Comparison of ENCODE assay signal across 8 mouse cellular contexts in genomic region chr9:108661677-108662612, GRCm38 (mm10). TPM values are rescaled to one million over a fixed set of nuclear protein-coding genes. Genes with fewer than 3 reads are reported as not detected.
DNase-seq lines count a peak whose midpoint lies in the region; ATAC-seq and TF ChIP-seq lines count a peak whose summit lies in the region.

Slc25a20 (plus strand) TSS chr9:108662088.

- H3K36me3 ChIP-seq in heart, embryonic 14.5 days (ENCODE audit: control insufficient read depth, insufficient read depth, low read length), result no peaks in the 10 kb centered on the region
- H3K36me3 ChIP-seq in liver, embryonic 14.5 days (replicated peaks; ENCODE audit: control insufficient read depth, insufficient read depth, low read depth), result no peaks in the 10 kb centered on the region
- H3K36me3 ChIP-seq in neural tube, embryonic 11.5 days (ENCODE audit: control insufficient read depth, insufficient read depth, low read length), result no peaks in the 10 kb centered on the region
- H3K36me3 ChIP-seq in stomach, postnatal 0 days (ENCODE audit: control insufficient read depth, insufficient read depth, low read length), result no peaks in the 10 kb centered on the region

- no peaks in the 10 kb centered on the region for H3K27me3 ChIP-seq in heart, embryonic 14.5 days (ENCODE audit: control insufficient read depth, insufficient read depth, low read length)
- no peaks in the 10 kb centered on the region for H3K27me3 ChIP-seq in liver, embryonic 14.5 days (ENCODE audit: control insufficient read depth, insufficient read depth, low read length)
- H3K27me3 ChIP-seq in neural tube, embryonic 11.5 days (ENCODE audit: control insufficient read depth, insufficient read depth, low read length), result no peaks in the 10 kb centered on the region
- H3K27me3 ChIP-seq in stomach, postnatal 0 days (ENCODE audit: control insufficient read depth, insufficient read depth, low read length), result no peaks in the 10 kb centered on the region

- H3K4me1 ChIP-seq in heart, embryonic 14.5 days (ENCODE audit: control insufficient read depth in 2 of 2, insufficient read depth in 2 of 2, low read length in 2 of 2), result peaks cover 6 to 8% of the 10 kb centered on the region in 2 experiments; a peak in 2 of 4 replicates
- peaks cover 6 to 9% of the 10 kb centered on the region in 2 experiments; a peak in 3 of 4 replicates for H3K4me1 ChIP-seq in liver, embryonic 14.5 days (replicated peaks; ENCODE audit: control insufficient read depth in 2 of 2, insufficient read depth in 2 of 2, low read length in 1 of 2)
- no peaks in the 10 kb centered on the region for H3K4me1 ChIP-seq in neural tube, embryonic 11.5 days (ENCODE audit: control insufficient read depth, insufficient read depth, low read length)
- no peaks in the 10 kb centered on the region for H3K4me1 ChIP-seq in stomach, postnatal 0 days (replicated peaks; ENCODE audit: control insufficient read depth, insufficient read depth)

- no peak for TF ChIP-seq CTCF in liver, embryonic 14.5 days (IDR thresholded peaks at IDR 0.05; ENCODE audit: low read depth)
- 0 out of 2 replicates have a peak, but pooled peaks have one; percentile 3 for TF ChIP-seq CTCF in stomach, postnatal 0 days (IDR thresholded peaks at IDR 0.05; ENCODE audit: low read depth)

- no peaks in the 10 kb centered on the region for H3K9me3 ChIP-seq in heart, embryonic 14.5 days (ENCODE audit: control insufficient read depth, low read length)
- no peaks in the 10 kb centered on the region for H3K9me3 ChIP-seq in liver, embryonic 14.5 days (ENCODE audit: control insufficient read depth, low read length)
- no peaks in the 10 kb centered on the region for H3K9me3 ChIP-seq in neural tube, embryonic 11.5 days (ENCODE audit: control insufficient read depth, low read length)
- H3K9me3 ChIP-seq in stomach, postnatal 0 days (ENCODE audit: control insufficient read depth, low read length), result no peaks in the 10 kb centered on the region

- no peak for TF ChIP-seq EP300 in liver, embryonic 14.5 days (IDR thresholded peaks at IDR 0.05; ENCODE audit: low read depth)
- no peak for TF ChIP-seq EP300 in stomach, postnatal 0 days (optimal IDR thresholded peaks at IDR 0.05)

- WGBS in heart, embryonic 14.5 days, result 2% methylated on average over 33 of the region's 37 CpGs
- WGBS in liver, embryonic 14.5 days (ENCODE audit: insufficient replicate concordance), result 2% methylated on average over 34 of the region's 37 CpGs
- 3% methylated on average over 36 of the region's 37 CpGs for WGBS in neural tube, embryonic 11.5 days
- 2% methylated on average over 36 of the region's 37 CpGs for WGBS in stomach, postnatal 0 days

- H3K27ac ChIP-seq in heart, embryonic 14.5 days (replicated peaks in 1 of 2; ENCODE audit: control insufficient read depth in 1 of 2, insufficient read depth in 1 of 2, low read depth in 2 of 2, low read length in 2 of 2), result peak within 1 kb of the TSS; percentile 37 to 42; a peak in 3 of 4 replicates
- H3K27ac ChIP-seq in liver, embryonic 14.5 days, result no peak within 1 kb of the TSS
- no peak within 1 kb of the TSS for H3K27ac ChIP-seq in neural tube, embryonic 11.5 days (ENCODE audit: low read depth, low read length)
- peak within 1 kb of the TSS; percentile 63 for H3K27ac ChIP-seq in stomach, postnatal 0 days (replicated peaks)

- H3K9ac ChIP-seq in heart, embryonic 14.5 days (ENCODE audit: low read length), result peak within 1 kb of the TSS; percentile 76
- H3K9ac ChIP-seq in liver, embryonic 14.5 days (replicated peaks), result peak within 1 kb of the TSS; percentile 63
- H3K9ac ChIP-seq in neural tube, embryonic 11.5 days (ENCODE audit: low read length), result peak within 1 kb of the TSS; percentile 58
- peak within 1 kb of the TSS; percentile 71 for H3K9ac ChIP-seq in stomach, postnatal 0 days (ENCODE audit: low read length)

- peak within 1 kb of the TSS; percentile 60 for H3K4me2 ChIP-seq in heart, embryonic 14.5 days (ENCODE audit: low read length)
- H3K4me2 ChIP-seq in liver, embryonic 14.5 days (ENCODE audit: low read depth), result peak within 1 kb of the TSS; percentile 76
- peak within 1 kb of the TSS; percentile 66 for H3K4me2 ChIP-seq in neural tube, embryonic 11.5 days (ENCODE audit: low read depth)
- H3K4me2 ChIP-seq in stomach, postnatal 0 days (replicated peaks; ENCODE audit: low read depth), result peak within 1 kb of the TSS; percentile 81

- peak within 1 kb of the TSS; percentile 59 to 87 for H3K4me3 ChIP-seq in heart, embryonic 14.5 days (ENCODE audit: control insufficient read depth in 1 of 2, insufficient read depth in 1 of 2, low read depth in 1 of 2, low read length in 2 of 2)
- peak within 1 kb of the TSS; percentile 72 to 76 for H3K4me3 ChIP-seq in liver, embryonic 14.5 days (ENCODE audit: insufficient read depth in 1 of 2, low read depth in 2 of 2, low read length in 2 of 2)
- peak within 1 kb of the TSS; percentile 70 for H3K4me3 ChIP-seq in neural tube, embryonic 11.5 days (ENCODE audit: low read depth, low read length)
- peak within 1 kb of the TSS; percentile 61 for H3K4me3 ChIP-seq in stomach, postnatal 0 days (ENCODE audit: low read depth, low read length)

- peak; percentile 85 for DNase-seq in CD4-positive, CD25-positive, alpha-beta regulatory T cell, adult 2 months (ENCODE audit: low read depth, low spot score)
- DNase-seq in c-Kit-negative CD71-positive TER-119-positive erythroid progenitor cells, embryonic 14.5 days (ENCODE audit: low read depth, low spot score), result peak; percentile 83
- DNase-seq in fibroblast of lung, adult 2 months (ENCODE audit: low read depth), result peak; percentile 71
- DNase-seq in kidney, postnatal 25 days, result peak; percentile 92 to 96
- DNase-seq in liver, embryonic 14.5 days (ENCODE audit: low read depth in 3 of 3, low spot score in 3 of 3), result peak; percentile 85 to 86 (median 85)
- peak; percentile 81 for DNase-seq in neural tube, embryonic 11.5 days (ENCODE audit: low spot score)
- peak; percentile 91 for DNase-seq in stomach, postnatal 0 days (ENCODE audit: low spot score)

- peak; percentile 91 for ATAC-seq in heart, embryonic 14.5 days (ENCODE audit: insufficient number of reproducible peaks, insufficient read depth, low FRiP score, low read depth)
- ATAC-seq in liver, embryonic 14.5 days (ENCODE audit: insufficient read depth), result peak; percentile 95
- peak; percentile 65 for ATAC-seq in neural tube, embryonic 11.5 days (ENCODE audit: insufficient read depth, low FRiP score, low TSS enrichment)
- peak; percentile 96 for ATAC-seq in stomach, postnatal 0 days (ENCODE audit: low FRiP score, low TSS enrichment)

RNA-seq across cellular contexts. Expression of gene Slc25a20, which starts in this region (rescaled TPM):
- 50.2 and 65.3 TPM in 2 replicates for polyA plus RNA-seq in heart, embryonic 14.5 days (2014; fragmentation: Nextera tagmentation; extraction: Ambion mirVana)
- 5.8 and 8.6 TPM in 2 replicates for polyA plus RNA-seq in liver, embryonic 14.5 days (2012; rRNA removed)
- 12.3 and 14.0 TPM in 2 replicates for polyA plus RNA-seq in liver, embryonic 14.5 days (2014; fragmentation: Nextera tagmentation; extraction: Ambion mirVana)
- polyA plus RNA-seq in neural tube, embryonic 11.5 days (2014; fragmentation: Nextera tagmentation; extraction: Ambion mirVana), result 31.0 and 32.8 TPM in 2 replicates
- polyA plus RNA-seq in stomach, postnatal 0 days (2015; fragmentation: Nextera tagmentation; extraction: Ambion mirVana), result 71.5 and 75.1 TPM in 2 replicates

Comparison
In these comparisons a context has a peak if more than half of its experiments do, and no peak if none do; other contexts are left out.
1. H3K27ac ChIP-seq: peak in heart, embryonic 14.5 days (2 of 2) and stomach, postnatal 0 days (single experiment); none in liver, embryonic 14.5 days (single experiment) and neural tube, embryonic 11.5 days (single experiment).
2. Peak in every context shown above with its lines, with median percentiles within 50 percentile points of each other: DNase-seq, ATAC-seq, H3K4me2 ChIP-seq, H3K4me3 ChIP-seq and H3K9ac ChIP-seq.